Mouse (Mus musculus) adrenal gland, postnatal 14 days (tissue): ENCODE measurements around the gene Acvr1b. TPM values are rescaled to one million over a fixed set of nuclear protein-coding genes. Genes with fewer than 3 reads are reported as not detected.

Experiments
- DNase-seq: peaks from one replicate; pipeline ENCODE4 v3.0.0; 2021; ENCODE audit warnings: mixed read lengths
- total RNA-seq: library from RNA; stranded (reverse); gene quantifications from 2 replicates; pipeline ENCODE4 v1.2.3, GENCODE M21; 2021

The Acvr1b gene
- total RNA-seq, 1 experiment from 2014 or later: 9.0 TPM

GRCm38 (mm10) chr15:101230995-101231647 lies 57.3 kb downstream of the Acvr1b start:
- DNase-seq: peak; percentile 65

- DNase-seq: no peak
Observed at GRCm38 (mm10) chr15:101231648-101232180, 57.8 kb downstream of the Acvr1b start.

GRCm38 (mm10) chr15:101232607-101233006 lies 58.7 kb downstream of the Acvr1b start:
- no peak for DNase-seq

GRCm38 (mm10) chr15:101233183-101233582 lies 59.3 kb downstream of the Acvr1b start:
- DNase-seq: no peak

- no peak for DNase-seq
Observed at GRCm38 (mm10) chr15:101233641-101234275, 59.9 kb downstream of the Acvr1b start.

GRCm38 (mm10) chr15:101234611-101235341 lies 60.9 kb downstream of the Acvr1b start:
- no peak for DNase-seq

- DNase-seq: no peak
Observed at GRCm38 (mm10) chr15:101235342-101235698, 61.5 kb downstream of the Acvr1b start.

GRCm38 (mm10) chr15:101235728-101236327 lies 62.0 kb downstream of the Acvr1b start:
- DNase-seq: no peak

GRCm38 (mm10) chr15:101236878-101237277 lies 63.0 kb downstream of the Acvr1b start:
- peak; percentile 87 for DNase-seq

GRCm38 (mm10) chr15:101238885-101239511 lies 65.1 kb downstream of the Acvr1b start:
- DNase-seq: peak; percentile 71

GRCm38 (mm10) chr15:101239821-101240220 lies 66.0 kb downstream of the Acvr1b start:
- DNase-seq: no peak

- DNase-seq: peak; percentile 88
Observed at GRCm38 (mm10) chr15:101240799-101241204, 66.9 kb downstream of the Acvr1b start.

GRCm38 (mm10) chr15:101241236-101241635 lies 67.4 kb downstream of the Acvr1b start:
- no peak for DNase-seq

GRCm38 (mm10) chr15:101241853-101242252 lies 68.0 kb downstream of the Acvr1b start:
- no peak for DNase-seq

GRCm38 (mm10) chr15:101242645-101243044 lies 68.8 kb downstream of the Acvr1b start:
- DNase-seq: peak; percentile 70

GRCm38 (mm10) chr15:101244012-101244411 lies 70.1 kb downstream of the Acvr1b start:
- DNase-seq: no peak

- peak; percentile 97 for DNase-seq
Observed at GRCm38 (mm10) chr15:101246231-101247154, 72.6 kb downstream of the Acvr1b start.

- no peak for DNase-seq
Observed at GRCm38 (mm10) chr15:101247155-101247498, 73.3 kb downstream of the Acvr1b start.

GRCm38 (mm10) chr15:101248029-101248710 lies 74.3 kb downstream of the Acvr1b start:
- DNase-seq: no peak

GRCm38 (mm10) chr15:101250220-101250800 lies 76.4 kb downstream of the Acvr1b start:
- no peak for DNase-seq
